Mouse (Mus musculus): ENCODE measurements around the gene Gm21497.
"Not testable (repeated sequence)": the region's sequence is repeated elsewhere in the genome, so short reads cannot be mapped to it uniquely, and the experiment has no call there.

Gm21497 gene

GRCm38 (mm10) chrY:61646446-61646845 is at the start of gene Gm21497:
TSS of gene Gm21497 (plus strand) at chrY:61646746.
- not testable (repeated sequence) for DNase-seq (ENCODE audit: low spot score)
